Mouse (Mus musculus): ENCODE data around the gene Pwwp2b. TPM values are rescaled to one million over a fixed set of nuclear protein-coding genes. Genes with fewer than 3 reads are reported as not detected.
A peak's percentile ranks its signal among the peaks of the same experiment; 100 is the strongest.

Gene Pwwp2b
- polyA plus RNA-seq, 1 experiment from 2014 or later, result 16.0 TPM

DNA sequence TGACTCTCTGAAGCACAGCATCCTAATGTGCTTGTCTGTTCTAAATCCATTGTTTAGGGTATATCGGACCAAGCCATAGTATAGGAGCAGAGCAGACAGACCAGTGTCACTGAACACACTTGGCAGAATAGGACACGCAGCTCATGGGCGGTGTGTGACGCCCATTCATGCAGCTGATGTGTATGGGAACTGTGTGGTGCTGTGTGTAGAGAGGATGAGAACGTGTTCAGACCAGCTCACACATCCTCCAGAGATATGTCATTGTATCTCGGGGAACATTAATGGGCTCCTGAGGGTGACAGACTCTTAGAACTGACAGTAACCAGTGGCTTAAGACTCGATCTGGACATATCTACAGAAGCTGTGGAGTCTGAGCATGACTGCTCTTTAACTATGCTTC is 21.9 kb upstream of the Pwwp2b start:
- Histone ChIP-seq H3K9ac (no peak overlapping the region), H3K27ac (no peak overlapping the region), H3K9me3 (no peaks in the 10 kb centered on the region), H3K36me3 (no peaks in the 10 kb centered on the region), H3K4me2 (no peak overlapping the region), H3K4me1 (peaks cover 7% of the 10 kb centered on the region; the same call in 1 of the 2 replicates), H3K27me3 (no peaks in the 10 kb centered on the region), H3K4me3 (no peak overlapping the region)
- 82% methylated on average over 7 of the region's 7 CpGs for WGBS
- ATAC-seq (ENCODE audit: insufficient number of reproducible peaks, insufficient read depth, low FRiP score, low TSS enrichment, low read depth), result no peak

DNA sequence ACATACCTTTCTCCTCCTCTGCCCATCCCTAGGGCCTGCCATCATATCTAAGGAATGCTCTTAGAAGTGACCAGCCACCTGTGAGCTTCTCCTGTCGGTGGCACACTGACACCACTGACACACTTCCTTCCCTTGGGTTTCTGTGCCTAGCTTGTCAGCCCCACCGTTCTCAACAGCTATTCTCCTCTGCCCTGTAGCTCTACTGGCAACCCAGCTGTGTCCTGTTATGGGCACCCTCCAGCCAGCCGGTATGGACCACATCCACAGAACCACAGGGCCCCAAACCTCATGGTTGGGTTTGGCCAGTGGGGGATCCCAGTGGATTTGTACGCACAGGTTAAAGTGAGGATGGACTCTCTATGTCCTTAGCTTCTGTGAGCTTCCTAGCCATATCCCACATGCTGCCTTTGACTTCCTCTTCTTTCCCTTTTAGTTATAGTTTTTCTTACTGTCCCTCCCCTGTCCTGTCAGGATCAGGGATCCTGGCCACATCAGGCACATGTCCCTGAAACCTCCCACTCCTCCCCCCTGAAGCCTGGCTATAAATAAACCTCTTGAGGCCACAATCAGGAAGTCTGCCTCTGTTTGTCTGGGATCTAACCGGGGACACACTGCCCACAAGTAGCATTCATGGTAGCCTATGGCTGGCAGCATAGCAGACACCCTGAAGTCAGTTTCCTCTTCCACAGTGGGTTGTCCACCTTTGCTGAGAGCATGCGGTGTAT is 19.7 kb upstream of the Pwwp2b start:
- WGBS, result 81% methylated on average over 6 of the region's 6 CpGs
- Histone ChIP-seq H3K4me2 (no peak overlapping the region), H3K4me1 (peaks cover 8% of the 10 kb centered on the region; the same call in 1 of the 2 replicates), H3K4me3 (no peak overlapping the region), H3K9ac (no peak overlapping the region), H3K27me3 (no peaks in the 10 kb centered on the region), H3K27ac (no peak overlapping the region), H3K9me3 (no peaks in the 10 kb centered on the region), H3K36me3 (no peaks in the 10 kb centered on the region)
- ATAC-seq (ENCODE audit: insufficient number of reproducible peaks, insufficient read depth, low FRiP score, low TSS enrichment, low read depth), result no peak

DNA sequence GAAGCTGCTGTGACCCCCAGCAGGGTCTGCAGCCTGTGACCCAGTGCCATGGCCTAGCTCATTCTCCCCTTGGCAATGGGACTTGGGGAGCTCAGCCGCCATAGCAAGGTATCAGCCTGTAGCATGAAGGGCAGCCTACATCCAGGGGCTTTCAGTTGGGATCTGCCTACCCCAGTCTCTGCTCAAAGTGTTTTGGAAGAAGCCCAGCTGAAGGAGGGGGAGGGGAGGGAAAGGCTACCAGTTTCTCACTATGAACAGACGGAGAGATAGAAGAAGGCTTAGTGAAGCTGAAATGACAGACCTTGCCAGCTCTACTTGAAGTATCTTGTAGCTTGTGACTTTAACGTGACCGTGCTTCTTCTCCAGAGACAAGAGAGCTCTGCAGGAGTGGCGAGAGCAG is 18.4 kb upstream of the Pwwp2b start:
- no peaks in the 10 kb centered on the region for H3K9me3 ChIP-seq
- 77% methylated on average over 5 of the region's 5 CpGs for WGBS
- H3K4me1 ChIP-seq, result peaks cover 19% of the 10 kb centered on the region
- no peaks in the 10 kb centered on the region for H3K36me3 ChIP-seq
- no peak overlapping the region for H3K9ac ChIP-seq
- no peak overlapping the region for H3K4me2 ChIP-seq
- H3K27ac ChIP-seq, result no peak overlapping the region
- no peak for ATAC-seq (ENCODE audit: insufficient number of reproducible peaks, insufficient read depth, low FRiP score, low TSS enrichment, low read depth)
- H3K4me3 ChIP-seq, result no peak overlapping the region
- no peaks in the 10 kb centered on the region for H3K27me3 ChIP-seq

DNA sequence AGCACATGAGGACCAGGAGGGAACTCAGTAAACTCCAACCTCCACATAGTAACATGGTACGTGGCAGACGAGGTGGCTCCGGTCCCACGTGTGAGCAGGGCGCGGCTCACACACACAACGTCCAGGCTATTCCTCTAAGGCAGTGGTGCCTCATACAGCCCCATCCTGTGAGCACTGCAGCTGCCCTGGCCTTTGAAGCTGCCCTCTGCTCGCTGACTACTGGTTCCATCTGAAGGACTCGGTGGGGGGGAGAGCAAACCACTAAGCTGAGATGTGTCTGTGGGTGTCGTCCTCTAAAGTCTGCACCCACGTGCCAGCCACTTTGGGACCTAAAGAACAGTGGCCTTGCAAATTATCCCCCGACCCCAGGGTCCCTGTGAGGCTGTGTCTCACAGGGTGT is 18.0 kb upstream of the Pwwp2b start:
- no peak overlapping the region for H3K4me2 ChIP-seq
- H3K9ac ChIP-seq, result no peak overlapping the region
- H3K9me3 ChIP-seq, result no peaks in the 10 kb centered on the region
- no peaks in the 10 kb centered on the region for H3K36me3 ChIP-seq
- H3K4me3 ChIP-seq, result no peak overlapping the region
- WGBS, result 73% methylated on average over 12 of the region's 12 CpGs
- no peak for ATAC-seq (ENCODE audit: insufficient number of reproducible peaks, insufficient read depth, low FRiP score, low TSS enrichment, low read depth)
- no peak overlapping the region for H3K27ac ChIP-seq
- no peaks in the 10 kb centered on the region for H3K27me3 ChIP-seq
- peaks cover 18% of the 10 kb centered on the region for H3K4me1 ChIP-seq

DNA sequence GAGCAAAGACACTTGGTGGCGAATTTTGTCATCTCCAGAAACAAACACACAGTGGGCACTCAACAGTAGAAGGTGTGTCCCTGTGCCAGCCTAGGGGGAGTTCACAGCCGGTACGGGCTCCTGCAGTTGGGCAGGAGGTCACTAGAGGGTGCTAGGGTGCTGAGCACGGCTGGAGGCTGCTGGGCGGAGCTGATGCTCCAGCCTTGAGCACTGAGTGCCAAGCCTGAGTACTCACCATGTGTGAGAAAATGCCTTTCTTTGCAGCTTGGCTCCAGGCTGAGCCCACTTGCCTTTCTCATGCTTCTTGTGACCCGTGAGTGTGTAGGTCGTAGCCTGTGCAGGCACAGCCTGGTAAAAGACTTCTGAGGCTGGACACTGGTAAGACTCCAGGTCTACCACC is 14.6 kb upstream of the Pwwp2b start:
- no peak overlapping the region for H3K4me3 ChIP-seq
- peaks cover 21% of the 10 kb centered on the region for H3K4me1 ChIP-seq
- H3K36me3 ChIP-seq, result no peaks in the 10 kb centered on the region
- peak; percentile 84 for ATAC-seq (ENCODE audit: insufficient number of reproducible peaks, insufficient read depth, low FRiP score, low TSS enrichment, low read depth)
- H3K27me3 ChIP-seq, result peaks cover 3% of the 10 kb centered on the region; the same call in 1 of the 2 replicates
- H3K27ac ChIP-seq, result peak overlapping the region; percentile 45; the same call in 1 of the 2 replicates
- 0% methylated on average over 7 of the region's 7 CpGs for whole genome bisulfite sequencing
- H3K9me3 ChIP-seq, result no peaks in the 10 kb centered on the region
- H3K9ac ChIP-seq, result no peak overlapping the region
- H3K4me2 ChIP-seq, result 0 out of 2 replicates have a peak overlapping the region, but pooled peaks have one; percentile 17

DNA sequence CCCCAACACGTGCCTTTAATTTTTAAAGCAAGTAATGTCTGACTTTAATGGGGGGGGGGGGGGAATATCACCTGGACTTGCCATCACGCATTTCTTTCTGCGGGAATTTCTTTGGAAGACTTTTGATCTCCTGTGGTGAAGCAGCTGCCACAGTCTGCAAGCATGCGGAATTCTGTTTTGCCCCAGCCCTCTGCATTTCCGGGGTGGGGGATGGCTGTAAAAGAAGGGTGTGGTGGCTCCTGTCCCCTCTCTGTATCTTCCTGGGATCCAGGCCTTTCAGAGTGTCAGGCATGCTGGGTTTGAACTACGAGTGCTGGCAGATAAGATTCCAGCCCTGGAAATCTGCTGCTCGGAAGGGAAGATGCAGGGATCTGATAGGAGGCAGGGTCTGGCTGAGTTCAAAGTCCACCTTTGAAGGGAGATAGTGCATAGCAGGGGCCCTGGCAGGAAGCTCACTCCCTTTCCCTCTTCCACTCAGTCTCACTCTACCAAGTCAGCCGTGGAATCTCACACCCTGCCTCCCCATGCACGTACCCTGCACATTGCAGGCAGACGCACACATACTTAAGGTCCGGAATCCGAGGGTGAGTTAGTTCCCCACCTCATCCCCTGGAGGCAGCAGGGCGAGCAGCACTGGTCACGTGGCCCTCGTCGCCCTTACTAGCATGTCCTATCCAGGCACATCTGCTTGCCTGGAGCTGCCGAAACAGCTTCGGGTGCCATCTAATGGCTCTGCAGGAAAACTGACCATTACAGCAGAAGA is 13.7 kb upstream of the Pwwp2b start:
- ATAC-seq (ENCODE audit: insufficient number of reproducible peaks, insufficient read depth, low FRiP score, low TSS enrichment, low read depth), result no peak
- H3K4me1 ChIP-seq, result peaks cover 21% of the 10 kb centered on the region
- no peaks in the 10 kb centered on the region for H3K9me3 ChIP-seq
- H3K27me3 ChIP-seq, result peaks cover 3% of the 10 kb centered on the region; the same call in 1 of the 2 replicates
- H3K9ac ChIP-seq, result 0 out of 2 replicates have a peak overlapping the region, but pooled peaks have one; percentile 32
- H3K4me2 ChIP-seq, result no peak overlapping the region
- H3K36me3 ChIP-seq, result no peaks in the 10 kb centered on the region
- H3K27ac ChIP-seq, result no peak overlapping the region
- WGBS, result 11% methylated on average over 18 of the region's 18 CpGs
- no peak overlapping the region for H3K4me3 ChIP-seq

DNA sequence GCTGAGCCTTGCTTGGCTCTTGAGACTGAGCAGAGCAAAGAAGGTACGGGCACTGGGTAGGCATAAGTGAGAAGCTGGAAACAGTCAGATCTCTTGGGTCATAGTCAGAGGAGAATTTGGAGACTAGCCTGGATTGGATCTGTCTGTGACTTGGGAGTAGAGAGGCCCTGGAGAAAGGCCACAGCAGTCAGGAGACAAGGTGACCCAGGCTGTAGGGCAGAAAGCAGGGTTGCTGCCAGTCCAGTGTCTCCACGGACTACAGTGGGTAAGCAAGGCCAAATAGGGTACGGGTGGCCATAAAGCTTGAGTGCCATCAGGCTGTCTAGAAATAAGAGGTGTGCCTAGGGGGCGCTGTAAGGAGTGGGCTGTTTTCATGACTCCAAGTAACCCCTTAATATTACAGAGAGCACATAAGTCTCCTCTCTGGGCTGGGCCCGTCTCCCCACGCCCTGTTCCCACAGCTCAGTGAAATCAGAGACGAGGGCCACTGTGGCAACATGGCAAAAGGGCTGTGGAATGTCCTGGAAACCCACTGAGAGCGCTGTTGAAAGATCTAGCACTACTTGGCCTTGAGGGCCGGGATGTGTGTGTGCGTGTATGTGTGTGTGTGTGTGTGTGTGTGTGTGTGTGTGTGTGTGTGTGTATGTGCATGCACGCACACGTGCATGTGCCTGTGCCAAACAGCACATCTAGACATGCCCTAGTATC is 12.5 kb upstream of the Pwwp2b start:
- peaks cover 3% of the 10 kb centered on the region; the same call in 1 of the 2 replicates for H3K27me3 ChIP-seq
- H3K4me1 ChIP-seq, result peaks cover 21% of the 10 kb centered on the region
- H3K9ac ChIP-seq, result no peak overlapping the region
- no peaks in the 10 kb centered on the region for H3K9me3 ChIP-seq
- no peak for ATAC-seq (ENCODE audit: insufficient number of reproducible peaks, insufficient read depth, low FRiP score, low TSS enrichment, low read depth)
- no peak overlapping the region; the same call in 1 of the 2 replicates for H3K27ac ChIP-seq
- H3K36me3 ChIP-seq, result no peaks in the 10 kb centered on the region
- H3K4me3 ChIP-seq, result no peak overlapping the region
- H3K4me2 ChIP-seq, result no peak overlapping the region
- 73% methylated on average over 12 of the region's 12 CpGs for WGBS

DNA sequence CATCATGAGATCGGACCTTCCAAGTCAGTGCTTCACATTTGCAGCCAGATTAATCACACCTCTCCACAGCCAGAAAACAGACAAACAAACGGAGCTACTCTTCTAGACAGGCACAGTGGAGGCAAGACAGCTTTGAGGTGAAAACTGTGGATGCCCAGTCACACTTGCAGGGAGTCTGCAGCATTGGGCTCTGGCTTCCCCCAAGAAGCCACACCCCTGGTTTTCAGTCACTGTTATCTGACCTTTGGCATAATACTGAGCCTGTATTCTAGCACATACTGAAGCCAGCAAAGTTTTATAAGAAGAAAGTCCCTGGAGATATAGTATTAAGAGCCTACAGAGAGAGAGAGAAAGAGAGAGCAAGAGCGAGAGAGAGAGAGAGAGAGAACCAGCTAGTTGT is 8.8 kb upstream of the Pwwp2b start:
- Histone ChIP-seq H3K9ac (no peak overlapping the region), H3K9me3 (no peaks in the 10 kb centered on the region), H3K27me3 (peaks cover 3% of the 10 kb centered on the region; the same call in 1 of the 2 replicates), H3K4me1 (peaks cover 12% of the 10 kb centered on the region), H3K4me3 (no peak overlapping the region), H3K27ac (no peak overlapping the region), H3K4me2 (no peak overlapping the region), H3K36me3 (no peaks in the 10 kb centered on the region)
- no peak for ATAC-seq (ENCODE audit: insufficient number of reproducible peaks, insufficient read depth, low FRiP score, low TSS enrichment, low read depth)
- 68% methylated on average over 3 of the region's 3 CpGs for WGBS

DNA sequence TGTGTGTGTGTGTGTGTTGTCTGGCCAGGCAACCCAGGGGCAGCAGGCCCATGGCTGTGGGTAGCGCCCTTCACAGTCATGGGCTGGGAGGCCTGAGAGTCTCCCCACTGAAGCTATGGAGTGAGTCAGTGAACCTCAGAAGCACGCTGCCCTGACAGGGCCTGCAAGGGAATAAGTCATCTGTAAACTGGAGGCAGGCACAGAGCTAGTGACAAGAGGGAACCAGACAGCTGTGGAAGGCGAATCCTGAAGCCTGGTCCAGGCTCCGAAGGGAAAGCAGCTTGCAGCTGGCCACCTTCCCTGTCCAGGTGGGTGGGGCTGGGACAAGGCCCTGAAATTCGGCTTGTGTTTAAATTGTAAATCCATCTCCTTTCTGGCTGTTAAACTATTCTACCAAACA is 2.2 kb upstream of the Pwwp2b start:
- no peak overlapping the region for H3K9ac ChIP-seq
- H3K27ac ChIP-seq, result no peak overlapping the region
- no peak for ATAC-seq (ENCODE audit: insufficient number of reproducible peaks, insufficient read depth, low FRiP score, low TSS enrichment, low read depth)
- no peaks in the 10 kb centered on the region for H3K27me3 ChIP-seq
- no peak overlapping the region for H3K4me2 ChIP-seq
- WGBS, result 70% methylated on average over 5 of the region's 5 CpGs
- H3K4me3 ChIP-seq, result no peak overlapping the region
- H3K9me3 ChIP-seq, result no peaks in the 10 kb centered on the region
- no peaks in the 10 kb centered on the region for H3K36me3 ChIP-seq
- peaks cover 44% of the 10 kb centered on the region for H3K4me1 ChIP-seq

DNA sequence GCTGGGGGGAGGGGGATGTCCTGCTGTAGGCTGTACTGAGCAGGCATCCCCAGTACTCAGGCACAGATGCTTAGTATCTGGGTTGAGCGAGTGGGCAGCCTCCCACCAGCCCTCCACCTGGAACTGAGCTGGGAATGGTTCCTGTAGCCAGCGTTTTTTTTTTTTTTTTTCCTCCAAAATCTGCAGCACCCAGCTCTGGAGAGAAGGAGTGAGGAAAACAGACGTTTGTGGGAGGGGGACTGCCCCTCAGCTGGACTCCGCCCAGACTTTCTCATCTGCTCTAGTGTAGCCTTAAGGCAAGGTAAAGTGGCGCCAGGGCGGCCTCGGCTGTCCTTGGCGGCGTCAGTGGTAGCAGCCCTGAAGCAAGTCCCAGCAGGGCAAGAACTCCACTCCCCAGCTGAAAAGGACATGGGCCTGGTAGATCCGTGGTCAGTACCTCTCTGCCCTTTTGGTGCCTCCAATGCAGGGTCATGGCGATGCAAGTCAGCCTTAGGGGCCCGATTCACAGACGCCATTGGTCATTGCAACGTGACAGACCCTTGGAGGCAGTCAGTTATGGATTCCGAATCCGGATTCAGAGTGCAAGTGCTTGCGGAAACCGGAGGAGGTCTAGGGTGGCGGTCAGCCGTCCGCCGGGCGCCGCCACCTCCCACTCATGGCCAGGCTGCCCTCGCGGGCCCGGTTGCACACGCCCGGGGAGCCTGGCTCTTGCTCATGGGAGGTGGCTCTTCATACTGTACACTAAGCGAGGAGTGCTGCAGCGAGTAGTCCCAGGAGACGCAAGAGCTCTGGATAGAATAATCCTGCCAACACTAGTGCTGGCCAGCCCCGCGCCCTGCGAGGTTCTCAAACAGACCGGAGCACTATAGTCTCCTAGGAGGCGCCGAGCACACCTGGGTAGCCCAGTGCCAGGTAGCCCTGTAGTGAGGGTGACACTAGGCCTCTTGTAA is 1.1 kb upstream of the Pwwp2b start:
- Histone ChIP-seq H3K27ac (peak overlapping the region; percentile 82), H3K9ac (peak overlapping the region; percentile 84), H3K4me1 (peaks cover 55% of the 10 kb centered on the region), H3K27me3 (no peaks in the 10 kb centered on the region), H3K36me3 (no peaks in the 10 kb centered on the region), H3K4me3 (peak overlapping the region; percentile 66), H3K9me3 (no peaks in the 10 kb centered on the region), H3K4me2 (peak overlapping the region; percentile 92)
- peak; percentile 49; the same call in 1 of the 2 replicates for ATAC-seq (ENCODE audit: insufficient number of reproducible peaks, insufficient read depth, low FRiP score, low TSS enrichment, low read depth)
- WGBS, result 4% methylated on average over 38 of the region's 38 CpGs

Measured in embryonic facial prominence, embryonic 13.5 days (tissue).